Mouse (Mus musculus): ENCODE data around the gene Zfp423.

Zfp423 gene

GRCm38 (mm10) chr8:87959320-87959920, at the start of gene Zfp423:
TSS of gene Zfp423 (minus strand) at chr8:87959595.
- peak; percentile 63 to 73 for DNase-seq

GRCm38 (mm10) chr8:88006811-88007210, 47.4 kb upstream of the Zfp423 start:
- no peak for DNase-seq

- DNase-seq, result no peak
These were observed 25.4 kb upstream of the Zfp423 start for GRCm38 (mm10) chr8:87984778-87985177.

- DNase-seq, result no peak
These were observed 24.6 kb upstream of the Zfp423 start for GRCm38 (mm10) chr8:87984032-87984431.

- DNase-seq, result no peak
These were observed 23.5 kb upstream of the Zfp423 start for GRCm38 (mm10) chr8:87982936-87983335.

GRCm38 (mm10) chr8:87975466-87975809, 16.0 kb upstream of the Zfp423 start:
- DNase-seq, result no peak

- DNase-seq, result peak; percentile 56 to 66
These were observed 15.5 kb upstream of the Zfp423 start for GRCm38 (mm10) chr8:87974759-87975465.

GRCm38 (mm10) chr8:87974122-87974758, 14.8 kb upstream of the Zfp423 start:
- DNase-seq, result peak; percentile 33 to 40

- DNase-seq, result no peak
These were observed 8.6 kb upstream of the Zfp423 start for GRCm38 (mm10) chr8:87967866-87968620.

GRCm38 (mm10) chr8:87967057-87967820, 7.8 kb upstream of the Zfp423 start:
- DNase-seq, result no peak

- DNase-seq, result peak; percentile 54 to 63
These were observed 3.3 kb upstream of the Zfp423 start for GRCm38 (mm10) chr8:87962514-87963225.

GRCm38 (mm10) chr8:87961680-87962513, 2.5 kb upstream of the Zfp423 start:
- DNase-seq, result peak; percentile 93 to 97

- DNase-seq, result peak; percentile 78 to 80
These were observed 1.7 kb upstream of the Zfp423 start for GRCm38 (mm10) chr8:87961108-87961507.

GRCm38 (mm10) chr8:87960061-87960749, 810 bp upstream of the Zfp423 start:
- DNase-seq, result peak; percentile 93 to 94

- DNase-seq, result peak; percentile 84 to 89
These were observed 710 bp downstream of the Zfp423 start for GRCm38 (mm10) chr8:87958451-87959319.

- DNase-seq, result peak; percentile 57 to 65
These were observed 1.4 kb downstream of the Zfp423 start for GRCm38 (mm10) chr8:87957871-87958450.

- no peak for DNase-seq
These were observed 3.4 kb downstream of the Zfp423 start for GRCm38 (mm10) chr8:87956001-87956400.

GRCm38 (mm10) chr8:87953473-87953872, 5.9 kb downstream of the Zfp423 start:
- no peak for DNase-seq

GRCm38 (mm10) chr8:87952298-87952697, 7.1 kb downstream of the Zfp423 start:
- peak; percentile 59 to 60 for DNase-seq
